Mouse (Mus musculus) B cell, adult (primary cell): ENCODE data around the gene Hrg. TPM values are rescaled to one million over a fixed set of nuclear protein-coding genes. Genes with fewer than 3 reads are reported as not detected.

Experiments used
- total RNA-seq: library from RNA; stranded (reverse); gene quantifications from 4 replicates; pipeline ENCODE4 v1.2.4, GENCODE M21; 2023; ENCODE audit not compliant: inconsistent age

The Hrg gene
- total RNA-seq, result not detected in 4 replicates

GRCm38 (mm10) chr16:22950840-22951395, at the start of gene Hrg:
Gene Hrg (plus strand): TSS chr16:22951072.

GRCm38 (mm10) chr16:22918034-22918433, 32.8 kb upstream of the Hrg start, which contains the start of gene Fetub:
Gene Fetub (plus strand): TSS chr16:22918334.

Other genes with a start within 250 kb of the Hrg start
- gene Crygs, start 139.5 kb upstream of the Hrg start, total RNA-seq, result not detected in 4 replicates
- gene Tbccd1, start 93.4 kb upstream of the Hrg start, total RNA-seq, result 20.9 to 33.3 TPM (median 22.2 TPM) in 4 replicates
- gene Dnajb11, start 93.2 kb upstream of the Hrg start, total RNA-seq, result 72.1 to 78.3 TPM (median 75.6 TPM) in 4 replicates
- gene Ahsg, start 59.8 kb upstream of the Hrg start, total RNA-seq, result not detected in 4 replicates
- gene Fetub, start 32.7 kb upstream of the Hrg start, total RNA-seq, result not detected in 4 replicates
- not detected in 4 replicates for gene Kng2, start 78.4 kb downstream of the Hrg start, total RNA-seq
- gene Kng1, start 106.8 kb downstream of the Hrg start, total RNA-seq, result not detected in 4 replicates
- 1,189 to 1,229 TPM (median 1,224 TPM) in 4 replicates for gene Eif4a2, start 156.4 kb downstream of the Hrg start, total RNA-seq
- 8.4 to 14.2 TPM (median 10.3 TPM) in 4 replicates for gene Rfc4, start 176.7 kb downstream of the Hrg start, total RNA-seq
- gene Adipoq, start 195.5 kb downstream of the Hrg start, total RNA-seq, result not detected in 4 replicates